In the genomic region with DNA sequence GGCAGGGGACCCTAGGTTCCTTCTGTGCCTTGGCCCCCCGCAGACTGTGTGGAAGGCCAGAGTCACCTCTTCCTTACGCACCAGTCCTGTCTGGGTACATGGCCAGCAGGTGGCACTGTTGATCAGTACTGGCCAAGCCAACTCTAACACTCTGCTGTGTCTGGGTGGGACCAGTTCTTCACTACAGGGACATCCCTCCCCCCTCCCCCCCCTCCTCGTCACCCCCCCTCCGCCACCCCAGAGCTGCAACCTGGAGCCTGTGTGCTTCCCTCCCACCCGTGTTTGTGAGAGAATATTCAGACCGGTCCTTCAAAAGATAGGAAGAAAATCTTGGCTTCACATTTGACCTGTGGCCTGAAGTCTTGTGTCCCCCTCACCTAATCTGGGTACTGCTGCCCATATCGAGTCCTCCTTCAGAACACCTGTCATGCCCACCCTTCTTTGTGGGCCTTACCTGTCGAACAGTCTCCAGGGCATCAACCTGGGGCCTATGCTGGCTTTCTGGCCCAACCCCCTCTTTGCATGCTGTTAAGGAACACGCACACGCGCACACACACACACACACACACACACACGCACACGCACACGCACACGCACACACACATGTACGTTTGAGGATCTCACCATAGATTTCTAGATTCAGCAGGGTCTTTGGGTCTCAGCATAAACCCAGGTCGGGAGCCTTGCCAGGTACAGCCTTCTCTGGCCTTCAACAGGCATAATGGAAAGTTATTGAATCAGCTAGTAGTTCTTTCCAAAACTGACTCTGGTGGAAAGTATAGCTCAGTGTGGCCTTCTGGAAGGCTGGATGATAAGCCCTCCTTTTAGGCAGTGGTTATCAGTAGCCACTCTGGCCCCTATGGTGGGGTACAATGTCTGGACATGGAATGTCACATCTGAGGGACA, we compare ENCODE assay signal across 8 mouse cellular contexts. TPM values are rescaled to one million over a fixed set of nuclear protein-coding genes. Genes with fewer than 3 reads are reported as not detected.
DNase-seq lines count a peak whose midpoint lies in the region; ATAC-seq lines count a peak whose summit lies in the region.

No protein-coding gene starts in this region.

- peak; percentile 92 for ATAC-seq in granulocyte monocyte progenitor cell, adult 5-6 weeks (replicated peaks; ENCODE audit: poor library complexity, severe bottlenecking)
- ATAC-seq in intestine, embryonic 16.5 days = peak; percentile 88

- no peaks in the 10 kb centered on the region for H3K27me3 ChIP-seq in intestine, embryonic 16.5 days (replicated peaks; ENCODE audit: control insufficient read depth, insufficient read depth, low read length)
- no peaks in the 10 kb centered on the region for H3K27me3 ChIP-seq in midbrain, embryonic 10.5 days (ENCODE audit: low read depth, poor library complexity, severe bottlenecking)

- peak; percentile 82 for DNase-seq in adrenal gland, adult 8-10 months
- DNase-seq in embryo, embryonic 9.5 days (ENCODE audit: extremely low spot score) = peak; percentile 83
- DNase-seq in left cerebral cortex, postnatal 36 days (ENCODE audit: low spot score in 2 of 2) = peak; percentile 79 to 87
- DNase-seq in midbrain, embryonic 10.5 days (ENCODE audit: low spot score) = peak; percentile 87
- peak; percentile 69 to 82 for DNase-seq in right cerebral cortex, postnatal 36 days (ENCODE audit: low spot score in 2 of 2)
- DNase-seq in urinary bladder, postnatal 36 days (ENCODE audit: low spot score in 2 of 2) = peak; percentile 84 to 90

- no peaks in the 10 kb centered on the region for H3K9me3 ChIP-seq in intestine, embryonic 16.5 days (ENCODE audit: control insufficient read depth, low read length)
- no peaks in the 10 kb centered on the region for H3K9me3 ChIP-seq in midbrain, embryonic 10.5 days (replicated peaks)

- no peak overlapping the region for H3K9ac ChIP-seq in intestine, embryonic 16.5 days (ENCODE audit: low read depth, low read length)

- peaks cover 9% of the 10 kb centered on the region; the same call in 1 of the 2 replicates for H3K4me1 ChIP-seq in intestine, embryonic 16.5 days (ENCODE audit: control insufficient read depth, insufficient read depth, low read length)
- peaks cover 9% of the 10 kb centered on the region; the same call in 1 of the 2 replicates for H3K4me1 ChIP-seq in midbrain, embryonic 10.5 days

- H3K4me3 ChIP-seq in intestine, embryonic 16.5 days (ENCODE audit: low read length) = no peak overlapping the region
- 0 out of 2 replicates have a peak overlapping the region, but pooled peaks have one; percentile 8 for H3K4me3 ChIP-seq in midbrain, embryonic 10.5 days

- no peaks in the 10 kb centered on the region; the same call in 1 of the 2 replicates for H3K36me3 ChIP-seq in intestine, embryonic 16.5 days (ENCODE audit: control insufficient read depth, insufficient read depth, low read length)
- H3K36me3 ChIP-seq in midbrain, embryonic 10.5 days = peaks cover 33% of the 10 kb centered on the region

- intact Hi-C loops in left cerebral cortex, postnatal 36 days (cut with DNase I) = loop anchor here (1.0 to 10.0 kb wide), 4 partner anchors 33 to 226 kb away; partner anchors contain the start of genes Panx2 and Pim3

- 52% methylated on average over 17 of the region's 17 CpGs for WGBS in intestine, embryonic 16.5 days
- WGBS in midbrain, embryonic 10.5 days = 57% methylated on average over 17 of the region's 17 CpGs

- H3K4me2 ChIP-seq in intestine, embryonic 16.5 days (ENCODE audit: low read depth, low read length) = no peak overlapping the region

- H3K27ac ChIP-seq in intestine, embryonic 16.5 days (ENCODE audit: low read length) = no peak overlapping the region
- no peak overlapping the region for H3K27ac ChIP-seq in midbrain, embryonic 10.5 days (replicated peaks)

RNA-seq across cellular contexts. Expression of gene Creld2, which starts 9.6 kb away (rescaled TPM):
- total RNA-seq in adrenal gland, adult 8-10 months (2022) = 10 to 100 TPM; 40.3 to 51.5 (median 49.2) TPM
- total RNA-seq in granulocyte monocyte progenitor cell, adult 5-6 weeks (2014; fragmentation: Nextera tagmentation) = 72.9 and 76.0 TPM in 2 replicates
- 138 and 139 TPM in 2 replicates for total RNA-seq in granulocyte monocyte progenitor cell, adult 5-6 weeks (2017)
- 123 and 137 TPM in 2 replicates for polyA plus RNA-seq in intestine, embryonic 16.5 days (2015; fragmentation: Nextera tagmentation; extraction: Ambion mirVana)
- 10 to 100 TPM; 17.5 to 26.0 TPM for total RNA-seq in left cerebral cortex, postnatal 36 days (2021)
- 94.7 and 110 TPM in 2 replicates for polyA plus RNA-seq in midbrain, embryonic 10.5 days (2016; fragmentation: Nextera tagmentation; extraction: Ambion mirVana)

RNA-seq across cellular contexts. Expression of gene Alg12, which starts 9.9 kb away (rescaled TPM):
- 10 to 100 TPM; 19.3 to 22.3 (median 20.3) TPM for total RNA-seq in adrenal gland, adult 8-10 months (2022)
- 12.9 and 14.2 TPM in 2 replicates for total RNA-seq in granulocyte monocyte progenitor cell, adult 5-6 weeks (2014; fragmentation: Nextera tagmentation)
- 3.5 and 11.6 TPM in 2 replicates for total RNA-seq in granulocyte monocyte progenitor cell, adult 5-6 weeks (2017)
- polyA plus RNA-seq in intestine, embryonic 16.5 days (2015; fragmentation: Nextera tagmentation; extraction: Ambion mirVana) = 16.7 and 16.9 TPM in 2 replicates
- 10 to 100 TPM; 12.8 to 15.7 TPM for total RNA-seq in left cerebral cortex, postnatal 36 days (2021)
- polyA plus RNA-seq in midbrain, embryonic 10.5 days (2016; fragmentation: Nextera tagmentation; extraction: Ambion mirVana) = 11.7 and 11.9 TPM in 2 replicates

RNA-seq across cellular contexts. Expression of gene Pim3, which starts 32.9 kb away (rescaled TPM):
- total RNA-seq in adrenal gland, adult 8-10 months (2022) = 100 to 1,000 TPM in 1 of 4 experiments, 10 to 100 TPM in 3; 62.7 to 164 (median 75.8) TPM
- 13.8 and 14.6 TPM in 2 replicates for total RNA-seq in granulocyte monocyte progenitor cell, adult 5-6 weeks (2014; fragmentation: Nextera tagmentation)
- total RNA-seq in granulocyte monocyte progenitor cell, adult 5-6 weeks (2017) = 13.0 and 21.3 TPM in 2 replicates
- 45.7 and 46.3 TPM in 2 replicates for polyA plus RNA-seq in intestine, embryonic 16.5 days (2015; fragmentation: Nextera tagmentation; extraction: Ambion mirVana)
- 10 to 100 TPM; 35.0 to 51.0 TPM for total RNA-seq in left cerebral cortex, postnatal 36 days (2021)
- polyA plus RNA-seq in midbrain, embryonic 10.5 days (2016; fragmentation: Nextera tagmentation; extraction: Ambion mirVana) = 36.9 TPM in 2 replicates
